Mouse (Mus musculus) heart, embryonic 10.5 days (tissue): ENCODE measurements around the gene Tenm3. TPM values are rescaled to one million over a fixed set of nuclear protein-coding genes. Genes with fewer than 3 reads are reported as not detected.
"Not testable (repeated sequence)": the region's sequence is repeated elsewhere in the genome, so short reads cannot be mapped to it uniquely, and the experiment has no call there.

ENCODE experiments used
- DNase-seq: peaks from one replicate; pipeline ENCODE4 v3.0.0-alpha.2; 2017; ENCODE audit warnings: low spot score
- H3K27ac ChIP-seq: fragments of 300-500 bp; sonication (generic); 2 replicates; pipeline ENCODE4 v1.5.1; 2016; ENCODE audit warnings: mild to moderate bottlenecking
- H3K27me3 ChIP-seq: fragments of 300-500 bp; sonication (generic); 2 replicates; pipeline ENCODE4 v1.6.1; 2016; ENCODE audit warnings: mild to moderate bottlenecking; ENCODE audit not compliant: poor library complexity, insufficient read depth, severe bottlenecking
- H3K36me3 ChIP-seq: fragments of 300-500 bp; sonication (generic); 2 replicates; pipeline ENCODE4 v1.6.1; 2016; ENCODE audit warnings: mild to moderate bottlenecking, moderate library complexity
- H3K4me1 ChIP-seq: fragments of 300-500 bp; sonication (generic); 2 replicates; pipeline ENCODE4 v1.6.1; 2016; ENCODE audit warnings: mild to moderate bottlenecking
- H3K4me3 ChIP-seq: fragments of 300-500 bp; sonication (generic); 2 replicates; pipeline ENCODE4 v1.5.1; 2016; ENCODE audit warnings: mild to moderate bottlenecking, moderate library complexity
- H3K9me3 ChIP-seq: fragments of 300-500 bp; sonication (generic); 2 replicates; pipeline ENCODE4 v1.6.1; 2016; ENCODE audit warnings: mild to moderate bottlenecking, moderate library complexity
- WGBS: fragments of 180-500 bp; shearing (Covaris S2); methylation state at CpG from one replicate; pipeline ENCODE4 v1.1.7; 2016; 5-methylcytosine and 5-hydroxymethylcytosine counted together
- polyA plus RNA-seq: library from polyadenylated mRNA; unstranded; fragments of >200 nt; fragmentation: Nextera tagmentation; extraction: Ambion mirVana; gene quantifications from 2 replicates; pipeline ENCODE4 v1.2.1, GENCODE M21; 2016

Tenm3 gene
- polyA plus RNA-seq, 1 experiment from 2014 or later = 24.9 TPM

DNA sequence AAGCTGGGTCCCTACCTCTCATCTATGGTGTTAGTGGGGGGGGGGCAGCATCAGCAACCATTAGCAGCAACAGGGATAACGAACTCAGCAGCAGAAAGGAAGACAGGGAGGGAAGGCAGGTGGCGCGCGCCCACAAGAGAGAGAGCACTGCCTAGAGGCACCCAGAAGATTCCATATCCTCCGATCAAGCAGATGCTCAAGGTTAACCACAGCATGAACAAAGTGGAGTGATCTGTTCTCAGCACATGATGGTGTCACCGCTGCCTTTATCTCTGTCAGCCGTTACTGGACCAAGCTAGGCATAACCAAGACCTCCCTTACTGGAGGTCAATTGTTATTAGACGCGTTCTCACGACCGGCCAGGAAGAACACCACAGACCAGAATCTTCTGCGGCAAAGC lies 655.2 kb downstream of the Tenm3 start:
- H3K9me3 ChIP-seq = 0 out of 2 replicates have a peak, but pooled peaks cover 6% of the 10 kb centered on the region
- no peak for DNase-seq
- H3K4me1 ChIP-seq = no peaks in the 10 kb centered on the region
- 92% methylated on average over 12 of the region's 12 CpGs for WGBS
- H3K27me3 ChIP-seq = no peaks in the 10 kb centered on the region
- H3K27ac ChIP-seq = no peak overlapping the region
- no peaks in the 10 kb centered on the region for H3K36me3 ChIP-seq
- H3K4me3 ChIP-seq = no peak overlapping the region

GRCm38 (mm10) chr8:48183758-48184157 lies 660.0 kb downstream of the Tenm3 start:
- no peaks in the 10 kb centered on the region for H3K27me3 ChIP-seq
- no peaks in the 10 kb centered on the region for H3K4me1 ChIP-seq
- no peak overlapping the region for H3K27ac ChIP-seq
- no peak for DNase-seq
- 0 out of 2 replicates have a peak, but pooled peaks cover 10% of the 10 kb centered on the region for H3K9me3 ChIP-seq
- no peak overlapping the region for H3K4me3 ChIP-seq
- H3K36me3 ChIP-seq = no peaks in the 10 kb centered on the region
- WGBS = 88% methylated on average over 7 of the region's 7 CpGs

DNA sequence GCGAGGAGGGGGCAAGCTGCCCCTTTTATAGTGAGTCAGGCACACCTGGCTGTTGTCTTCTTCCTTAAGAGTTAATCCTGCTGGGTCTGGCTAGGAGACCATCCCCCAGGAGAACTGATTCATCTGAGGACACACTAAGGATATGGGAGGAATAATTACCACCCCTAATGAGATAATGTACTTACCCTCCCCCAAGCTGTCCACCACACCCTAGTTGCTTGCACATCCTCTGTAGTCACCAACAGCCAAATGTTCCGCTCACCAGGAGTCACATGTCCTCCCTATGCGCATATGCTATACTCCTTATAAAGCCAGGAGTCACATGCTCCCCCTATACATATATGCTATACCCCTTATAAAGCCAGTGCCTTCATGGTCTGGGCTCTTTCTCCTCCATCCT lies 662.8 kb downstream of the Tenm3 start:
- 0 out of 2 replicates have a peak, but pooled peaks cover 4% of the 10 kb centered on the region for H3K9me3 ChIP-seq
- 85% methylated on average over 3 of the region's 3 CpGs for WGBS

GRCm38 (mm10) chr8:48180146-48180545 lies 663.6 kb downstream of the Tenm3 start:
- not testable (repeated sequence) for H3K27me3 ChIP-seq, H3K36me3 ChIP-seq, H3K9me3 ChIP-seq, H3K4me3 ChIP-seq, H3K4me1 ChIP-seq, H3K27ac ChIP-seq, DNase-seq
- 82% methylated on average over 9 of the region's 9 CpGs for WGBS

More for the DNA sequence above, 662.8 kb downstream of the Tenm3 start:
- Histone ChIP-seq H3K27ac (no peak overlapping the region), H3K4me3 (no peak overlapping the region), H3K36me3 (no peaks in the 10 kb centered on the region), H3K4me1 (no peaks in the 10 kb centered on the region), H3K27me3 (no peaks in the 10 kb centered on the region)
- DNase-seq = no peak

- no peaks in the 10 kb centered on the region for H3K27me3 ChIP-seq
- no peak overlapping the region for H3K27ac ChIP-seq
- H3K4me3 ChIP-seq = no peak overlapping the region
- no peaks in the 10 kb centered on the region for H3K4me1 ChIP-seq
- no peaks in the 10 kb centered on the region for H3K36me3 ChIP-seq
- WGBS = 82% methylated on average over 4 of the region's 4 CpGs
- 0 out of 2 replicates have a peak, but pooled peaks cover 4% of the 10 kb centered on the region for H3K9me3 ChIP-seq
- DNase-seq = no peak
Measured at GRCm38 (mm10) chr8:48178993-48179392, 664.8 kb downstream of the Tenm3 start.

GRCm38 (mm10) chr8:48177876-48178275 lies 665.9 kb downstream of the Tenm3 start:
- H3K36me3 ChIP-seq = no peaks in the 10 kb centered on the region
- 89% methylated on average over 1 of the region's 1 CpGs for WGBS
- H3K9me3 ChIP-seq = 0 out of 2 replicates have a peak, but pooled peaks cover 4% of the 10 kb centered on the region
- H3K4me3 ChIP-seq = no peak overlapping the region
- no peak for DNase-seq
- H3K27me3 ChIP-seq = no peaks in the 10 kb centered on the region
- no peaks in the 10 kb centered on the region for H3K4me1 ChIP-seq
- H3K27ac ChIP-seq = no peak overlapping the region
